Mouse (Mus musculus) midbrain, embryonic 14.5 days (tissue): Measurements from ENCODE around the gene Clcnkb. TPM values are rescaled to one million over a fixed set of nuclear protein-coding genes. Genes with fewer than 3 reads are reported as not detected.

ENCODE experiments used
- ATAC-seq: fragments of 200-750 bp; cut with Nextera tagmentation; 2 replicates; pipeline ENCODE4 v1.8.0; 2017; ENCODE audit warnings: moderate number of reproducible peaks, moderate library complexity; ENCODE audit not compliant: low FRiP score, low TSS enrichment
- DNase-seq: peaks from one replicate; pipeline ENCODE4 v3.0.0-alpha.2; 2015
- H3K27ac ChIP-seq: fragments of 300-500 bp; sonication (generic); replicated peaks from 2 replicates; pipeline ENCODE4 v1.5.1; 2014; ENCODE audit warnings: mild to moderate bottlenecking, low read depth, low read length, moderate library complexity
- H3K27me3 ChIP-seq: fragments of 300-500 bp; sonication (generic); 2 replicates; pipeline ENCODE4 v1.6.1; 2014; ENCODE audit warnings: low read length, control low read depth, mixed read lengths; ENCODE audit not compliant: control insufficient read depth, insufficient read depth
- H3K36me3 ChIP-seq: fragments of 300-500 bp; sonication (generic); 2 replicates; pipeline ENCODE4 v1.6.1; 2014; ENCODE audit warnings: low read length, control low read depth; ENCODE audit not compliant: control insufficient read depth, insufficient read depth
- H3K4me1 ChIP-seq: fragments of 300-500 bp; sonication (generic); 2 replicates; pipeline ENCODE4 v1.6.1; 2014; ENCODE audit warnings: mild to moderate bottlenecking, antibody characterized with exemption, low read length, control low read depth; ENCODE audit not compliant: control insufficient read depth, insufficient read depth
- H3K4me2 ChIP-seq: fragments of 300-500 bp; sonication (generic); 2 replicates; pipeline ENCODE4 v1.6.1; 2014; ENCODE audit warnings: mild to moderate bottlenecking, low read length, moderate library complexity
- H3K4me3 ChIP-seq: fragments of 300-500 bp; sonication (generic); replicated peaks from 2 replicates; pipeline ENCODE4 v1.5.1; 2014; ENCODE audit warnings: low read depth, low read length
- H3K9ac ChIP-seq: fragments of 300-500 bp; sonication (generic); replicated peaks from 2 replicates; pipeline ENCODE4 v1.6.1; 2014; ENCODE audit warnings: mild to moderate bottlenecking, low read length, moderate library complexity
- H3K9me3 ChIP-seq: fragments of 300-500 bp; sonication (generic); 2 replicates; pipeline ENCODE4 v1.6.1; 2016; ENCODE audit warnings: low read length, control low read depth, mixed read lengths; ENCODE audit not compliant: control insufficient read depth
- WGBS: fragments of 180-500 bp; shearing (Covaris S2); extraction: QIAGEN DNeasy Blood & Tissue Kit; methylation state at CpG from one replicate; pipeline ENCODE4 v1.1.7; 2014; 5-methylcytosine and 5-hydroxymethylcytosine counted together
- polyA plus RNA-seq: library from polyadenylated mRNA; unstranded; fragments of >200 nt; fragmentation: Nextera tagmentation; extraction: Ambion mirVana; gene quantifications from 2 replicates; pipeline ENCODE4 v1.2.1, GENCODE M21; 2014

Gene Clcnkb
- polyA plus RNA-seq, 1 experiment from 2014 or later = not detected

- no peak for ATAC-seq
- H3K9ac ChIP-seq = no peak overlapping the region
- H3K4me1 ChIP-seq = 0 out of 2 replicates have a peak, but pooled peaks cover 6% of the 10 kb centered on the region
- no peak overlapping the region for H3K4me3 ChIP-seq
- 0 out of 2 replicates have a peak, but pooled peaks cover 4% of the 10 kb centered on the region for H3K27me3 ChIP-seq
- DNase-seq = no peak
- no peaks in the 10 kb centered on the region for H3K9me3 ChIP-seq
- no peaks in the 10 kb centered on the region for H3K36me3 ChIP-seq
- 65% methylated on average over 14 of the region's 14 CpGs for WGBS
- no peak overlapping the region for H3K27ac ChIP-seq
- no peak overlapping the region for H3K4me2 ChIP-seq
These were observed 5.6 kb upstream of the Clcnkb start for GRCm38 (mm10) chr4:141421423-141421822.

GRCm38 (mm10) chr4:141420886-141421285 is 5.1 kb upstream of the Clcnkb start:
- H3K4me1 ChIP-seq = 0 out of 2 replicates have a peak, but pooled peaks cover 5% of the 10 kb centered on the region
- H3K27me3 ChIP-seq = 0 out of 2 replicates have a peak, but pooled peaks cover 4% of the 10 kb centered on the region
- H3K9ac ChIP-seq = no peak overlapping the region
- ATAC-seq (no peak), DNase-seq (no peak)
- no peaks in the 10 kb centered on the region for H3K9me3 ChIP-seq
- H3K27ac ChIP-seq = no peak overlapping the region
- WGBS = 61% methylated on average over 9 of the region's 9 CpGs
- no peak overlapping the region for H3K4me3 ChIP-seq
- no peaks in the 10 kb centered on the region for H3K36me3 ChIP-seq
- no peak overlapping the region for H3K4me2 ChIP-seq

GRCm38 (mm10) chr4:141420192-141420829 is 4.5 kb upstream of the Clcnkb start, which contains the start of gene Hspb7:
Hspb7 (plus strand) TSS chr4:141420779.
- H3K4me3 ChIP-seq = no peak within 1 kb of the TSS
- 67% methylated on average over 9 of the region's 9 CpGs for WGBS
- 0 out of 2 replicates have a peak, but pooled peaks cover 4% of the 10 kb centered on the region for H3K27me3 ChIP-seq
- H3K9me3 ChIP-seq = no peaks in the 10 kb centered on the region
- H3K9ac ChIP-seq = no peak within 1 kb of the TSS
- no peak within 1 kb of the TSS for H3K4me2 ChIP-seq
- ATAC-seq (no peak), DNase-seq (no peak)
- no peaks in the 10 kb centered on the region for H3K4me1 ChIP-seq
- H3K36me3 ChIP-seq = no peaks in the 10 kb centered on the region
- no peak within 1 kb of the TSS for H3K27ac ChIP-seq

- Histone ChIP-seq H3K4me2 (no peak overlapping the region), H3K4me1 (no peaks in the 10 kb centered on the region), H3K27me3 (no peaks in the 10 kb centered on the region), H3K9me3 (no peaks in the 10 kb centered on the region), H3K27ac (no peak overlapping the region), H3K4me3 (no peak overlapping the region), H3K36me3 (no peaks in the 10 kb centered on the region), H3K9ac (no peak overlapping the region)
- DNase-seq = no peak
- no peak for ATAC-seq
- 66% methylated on average over 27 of the region's 27 CpGs for WGBS
These were observed 3.8 kb upstream of the Clcnkb start for GRCm38 (mm10) chr4:141419398-141420191.

- DNase-seq = no peak
- 16% methylated on average over 22 of the region's 22 CpGs for WGBS
These were observed 4.3 kb downstream of the Clcnkb start for GRCm38 (mm10) chr4:141411430-141411992.

GRCm38 (mm10) chr4:141408577-141408976 is 7.2 kb downstream of the Clcnkb start:
- no peak overlapping the region for H3K4me2 ChIP-seq
- H3K9me3 ChIP-seq = no peaks in the 10 kb centered on the region
- H3K4me3 ChIP-seq = no peak overlapping the region
- H3K9ac ChIP-seq = no peak overlapping the region
- H3K36me3 ChIP-seq = no peaks in the 10 kb centered on the region
- no peak overlapping the region for H3K27ac ChIP-seq
- WGBS = 93% methylated on average over 3 of the region's 3 CpGs
- no peaks in the 10 kb centered on the region for H3K4me1 ChIP-seq
- no peaks in the 10 kb centered on the region for H3K27me3 ChIP-seq
- DNase-seq (no peak), ATAC-seq (no peak)

More at GRCm38 (mm10) chr4:141411430-141411992, 4.3 kb downstream of the Clcnkb start:
- ATAC-seq = no peak
- no peaks in the 10 kb centered on the region for H3K9me3 ChIP-seq
- H3K4me2 ChIP-seq = no peak overlapping the region
- H3K27ac ChIP-seq = no peak overlapping the region
- no peaks in the 10 kb centered on the region for H3K27me3 ChIP-seq
- no peaks in the 10 kb centered on the region for H3K36me3 ChIP-seq
- H3K4me3 ChIP-seq = no peak overlapping the region
- H3K4me1 ChIP-seq = no peaks in the 10 kb centered on the region
- H3K9ac ChIP-seq = no peak overlapping the region

GRCm38 (mm10) chr4:141406516-141407299 is 9.1 kb downstream of the Clcnkb start:
- WGBS = 53% methylated on average over 14 of the region's 14 CpGs
- no peak overlapping the region for H3K4me2 ChIP-seq
- H3K9ac ChIP-seq = no peak overlapping the region
- no peaks in the 10 kb centered on the region for H3K36me3 ChIP-seq
- no peak for ATAC-seq
- no peaks in the 10 kb centered on the region for H3K27me3 ChIP-seq
- no peak overlapping the region for H3K4me3 ChIP-seq
- H3K27ac ChIP-seq = no peak overlapping the region
- H3K9me3 ChIP-seq = no peaks in the 10 kb centered on the region
- DNase-seq = peak; percentile 47
- no peaks in the 10 kb centered on the region for H3K4me1 ChIP-seq

GRCm38 (mm10) chr4:141405314-141405622 is 10.5 kb downstream of the Clcnkb start:
- Histone ChIP-seq H3K36me3 (no peaks in the 10 kb centered on the region), H3K9me3 (no peaks in the 10 kb centered on the region), H3K4me2 (no peak overlapping the region), H3K4me1 (no peaks in the 10 kb centered on the region), H3K9ac (no peak overlapping the region), H3K4me3 (no peak overlapping the region), H3K27ac (no peak overlapping the region), H3K27me3 (no peaks in the 10 kb centered on the region)
- DNase-seq (no peak), ATAC-seq (no peak)
- 90% methylated on average over 3 of the region's 3 CpGs for WGBS
